Mouse (Mus musculus): Measurements from ENCODE around the gene Gas2l2. TPM values are rescaled to one million over a fixed set of nuclear protein-coding genes. Genes with fewer than 3 reads are reported as not detected.

Gas2l2 gene
- polyA plus RNA-seq, 1 experiment from 2014 or later, result not detected

- no peak for TF ChIP-seq EP300 (IDR thresholded peaks at IDR 0.05; ENCODE audit: low read depth)
- TF ChIP-seq CTCF (IDR thresholded peaks at IDR 0.05; ENCODE audit: low read depth), result no peak
- DNase-seq (no peak), ATAC-seq (no peak; the same call in 1 of the 2 replicates)
- Histone ChIP-seq H3K9ac (replicated peaks) (peak overlapping the region; percentile 41; the same call in 1 of the 2 replicates), H3K27ac (ENCODE audit: low read depth) (no peak overlapping the region), H3K4me1 (ENCODE audit: insufficient read depth) (peaks cover 5% of the 10 kb centered on the region), H3K4me2 (ENCODE audit: low read depth, low read length) (peak overlapping the region; percentile 92), H3K27me3 (ENCODE audit: insufficient read depth, low read length) (peaks cover 35% of the 10 kb centered on the region), H3K9me3 (ENCODE audit: low read length) (no peaks in the 10 kb centered on the region), H3K4me3 (ENCODE audit: low read depth, low read length) (peak overlapping the region; percentile 51), H3K36me3 (replicated peaks; ENCODE audit: insufficient read depth, low read length) (no peaks in the 10 kb centered on the region)
- WGBS (ENCODE audit: insufficient replicate concordance), result 2% methylated on average over 16 of the region's 40 CpGs
These were observed 19.4 kb downstream of the Gas2l2 start for GRCm38 (mm10) chr11:83409792-83410291.

- Histone ChIP-seq H3K36me3 (replicated peaks; ENCODE audit: insufficient read depth, low read length) (no peaks in the 10 kb centered on the region), H3K9ac (replicated peaks) (peak within 1 kb of the TSS; percentile 41; the same call in 1 of the 2 replicates), H3K9me3 (ENCODE audit: low read length) (no peaks in the 10 kb centered on the region), H3K4me1 (ENCODE audit: insufficient read depth) (peaks cover 5% of the 10 kb centered on the region), H3K4me3 (ENCODE audit: low read depth, low read length) (peak within 1 kb of the TSS; percentile 51), H3K4me2 (ENCODE audit: low read depth, low read length) (peak within 1 kb of the TSS; percentile 92), H3K27me3 (ENCODE audit: insufficient read depth, low read length) (peaks cover 35% of the 10 kb centered on the region), H3K27ac (ENCODE audit: low read depth) (no peak within 1 kb of the TSS)
- 7% methylated on average over 27 of the region's 44 CpGs for WGBS (ENCODE audit: insufficient replicate concordance)
- DNase-seq (peak; percentile 47), ATAC-seq (peak; percentile 76)
- TF ChIP-seq CTCF (IDR thresholded peaks at IDR 0.05; ENCODE audit: low read depth) (no peak), EP300 (IDR thresholded peaks at IDR 0.05; ENCODE audit: low read depth) (no peak)
These were observed 20.0 kb downstream of the Gas2l2 start, which contains the start of gene Rasl10b for GRCm38 (mm10) chr11:83409087-83409754. Rasl10b (plus strand) TSS chr11:83409137.

GRCm38 (mm10) chr11:83408242-83408641 is 21.0 kb downstream of the Gas2l2 start:
- TF ChIP-seq CTCF (IDR thresholded peaks at IDR 0.05; ENCODE audit: low read depth), result no peak
- TF ChIP-seq EP300 (IDR thresholded peaks at IDR 0.05; ENCODE audit: low read depth), result no peak
- H3K27me3 ChIP-seq (ENCODE audit: insufficient read depth, low read length), result peaks cover 35% of the 10 kb centered on the region
- no peaks in the 10 kb centered on the region for H3K9me3 ChIP-seq (ENCODE audit: low read length)
- DNase-seq, result no peak
- H3K4me3 ChIP-seq (ENCODE audit: low read depth, low read length), result no peak overlapping the region
- H3K36me3 ChIP-seq (replicated peaks; ENCODE audit: insufficient read depth, low read length), result no peaks in the 10 kb centered on the region; the same call in 1 of the 2 replicates
- H3K27ac ChIP-seq (ENCODE audit: low read depth), result no peak overlapping the region
- no peak overlapping the region for H3K4me2 ChIP-seq (ENCODE audit: low read depth, low read length)
- 34% methylated on average over 8 of the region's 8 CpGs for WGBS (ENCODE audit: insufficient replicate concordance)
- no peak overlapping the region for H3K9ac ChIP-seq (replicated peaks)
- peaks cover 5% of the 10 kb centered on the region for H3K4me1 ChIP-seq (ENCODE audit: insufficient read depth)
- no peak for ATAC-seq

GRCm38 (mm10) chr11:83406391-83406790 is 22.9 kb downstream of the Gas2l2 start:
- ATAC-seq, result no peak
- WGBS (ENCODE audit: insufficient replicate concordance), result 63% methylated on average over 3 of the region's 3 CpGs

GRCm38 (mm10) chr11:83403787-83404186 is 25.5 kb downstream of the Gas2l2 start:
- peaks cover 2% of the 10 kb centered on the region; the same call in 1 of the 2 replicates for H3K27me3 ChIP-seq (ENCODE audit: insufficient read depth, low read length)
- ATAC-seq (no peak), DNase-seq (no peak)
- TF ChIP-seq CTCF (IDR thresholded peaks at IDR 0.05; ENCODE audit: low read depth), result no peak
- no peak for TF ChIP-seq EP300 (IDR thresholded peaks at IDR 0.05; ENCODE audit: low read depth)
- H3K4me1 ChIP-seq (ENCODE audit: insufficient read depth), result no peaks in the 10 kb centered on the region
- H3K9ac ChIP-seq (replicated peaks), result no peak overlapping the region
- no peak overlapping the region for H3K27ac ChIP-seq (ENCODE audit: low read depth)
- 80% methylated on average over 7 of the region's 7 CpGs for WGBS (ENCODE audit: insufficient replicate concordance)
- H3K9me3 ChIP-seq (ENCODE audit: low read length), result no peaks in the 10 kb centered on the region
- peaks cover 16% of the 10 kb centered on the region for H3K36me3 ChIP-seq (replicated peaks; ENCODE audit: insufficient read depth, low read length)
- no peak overlapping the region for H3K4me2 ChIP-seq (ENCODE audit: low read depth, low read length)
- H3K4me3 ChIP-seq (ENCODE audit: low read depth, low read length), result no peak overlapping the region

More at GRCm38 (mm10) chr11:83406391-83406790, 22.9 kb downstream of the Gas2l2 start:
- Histone ChIP-seq H3K36me3 (replicated peaks; ENCODE audit: insufficient read depth, low read length) (peaks cover 6% of the 10 kb centered on the region), H3K9ac (replicated peaks) (no peak overlapping the region), H3K4me1 (ENCODE audit: insufficient read depth) (peaks cover 5% of the 10 kb centered on the region), H3K4me3 (ENCODE audit: low read depth, low read length) (no peak overlapping the region), H3K9me3 (ENCODE audit: low read length) (no peaks in the 10 kb centered on the region), H3K27ac (ENCODE audit: low read depth) (no peak overlapping the region), H3K4me2 (ENCODE audit: low read depth, low read length) (no peak overlapping the region), H3K27me3 (ENCODE audit: insufficient read depth, low read length) (peaks cover 24% of the 10 kb centered on the region)
- DNase-seq, result no peak
- TF ChIP-seq CTCF (IDR thresholded peaks at IDR 0.05; ENCODE audit: low read depth) (no peak), EP300 (IDR thresholded peaks at IDR 0.05; ENCODE audit: low read depth) (no peak)

GRCm38 (mm10) chr11:83398724-83399123 is 30.5 kb downstream of the Gas2l2 start:
- no peak overlapping the region for H3K4me2 ChIP-seq (ENCODE audit: low read depth, low read length)
- no peaks in the 10 kb centered on the region for H3K4me1 ChIP-seq (ENCODE audit: insufficient read depth)
- TF ChIP-seq EP300 (IDR thresholded peaks at IDR 0.05; ENCODE audit: low read depth) (no peak), CTCF (IDR thresholded peaks at IDR 0.05; ENCODE audit: low read depth) (no peak)
- H3K27me3 ChIP-seq (ENCODE audit: insufficient read depth, low read length), result no peaks in the 10 kb centered on the region
- H3K27ac ChIP-seq (ENCODE audit: low read depth), result no peak overlapping the region
- ATAC-seq (no peak), DNase-seq (no peak)
- peaks cover 41% of the 10 kb centered on the region for H3K36me3 ChIP-seq (replicated peaks; ENCODE audit: insufficient read depth, low read length)
- 53% methylated on average over 5 of the region's 5 CpGs for WGBS (ENCODE audit: insufficient replicate concordance)
- no peaks in the 10 kb centered on the region for H3K9me3 ChIP-seq (ENCODE audit: low read length)
- H3K9ac ChIP-seq (replicated peaks), result no peak overlapping the region
- H3K4me3 ChIP-seq (ENCODE audit: low read depth, low read length), result no peak overlapping the region
